Mouse (Mus musculus): ENCODE measurements around the gene Dgcr8. TPM values are rescaled to one million over a fixed set of nuclear protein-coding genes. Genes with fewer than 3 reads are reported as not detected.

Gene Dgcr8
- polyA plus RNA-seq, 1 experiment from 2014 or later = 20.3 TPM

- no peaks in the 10 kb centered on the region for H3K27me3 ChIP-seq (ENCODE audit: control insufficient read depth, insufficient read depth, low read length)
- peak overlapping the region; percentile 94 for H3K4me3 ChIP-seq (ENCODE audit: low read length)
- peak overlapping the region; percentile 97 for H3K9ac ChIP-seq (ENCODE audit: low read length)
- peak overlapping the region; percentile 73 for H3K4me2 ChIP-seq (ENCODE audit: low read depth, low read length)
- under 1% methylated on average over 33 of the region's 33 CpGs for WGBS
- ATAC-seq (replicated peaks; ENCODE audit: extremely low read depth, insufficient read depth, low FRiP score) = no peak
- no peaks in the 10 kb centered on the region for H3K9me3 ChIP-seq (replicated peaks; ENCODE audit: control insufficient read depth, low read length)
- peaks cover 53% of the 10 kb centered on the region for H3K36me3 ChIP-seq (ENCODE audit: control insufficient read depth, insufficient read depth)
- H3K27ac ChIP-seq (ENCODE audit: low read length) = peak overlapping the region; percentile 89
- H3K4me1 ChIP-seq (ENCODE audit: control insufficient read depth, insufficient read depth, low read length) = peaks cover 26% of the 10 kb centered on the region
These were observed 41.3 kb downstream of the Dgcr8 start for GRCm38 (mm10) chr16:18247521-18248399.

- no peak for ATAC-seq (replicated peaks; ENCODE audit: extremely low read depth, insufficient read depth, low FRiP score)
- H3K27ac ChIP-seq (ENCODE audit: low read length) = no peak overlapping the region
- peaks cover 63% of the 10 kb centered on the region for H3K36me3 ChIP-seq (ENCODE audit: control insufficient read depth, insufficient read depth)
- 94% methylated on average over 10 of the region's 10 CpGs for WGBS
- H3K9ac ChIP-seq (ENCODE audit: low read length) = no peak overlapping the region
- no peaks in the 10 kb centered on the region for H3K9me3 ChIP-seq (replicated peaks; ENCODE audit: control insufficient read depth, low read length)
- H3K4me2 ChIP-seq (ENCODE audit: low read depth, low read length) = no peak overlapping the region
- no peak overlapping the region for H3K4me3 ChIP-seq (ENCODE audit: low read length)
- H3K4me1 ChIP-seq (ENCODE audit: control insufficient read depth, insufficient read depth, low read length) = no peaks in the 10 kb centered on the region
- no peaks in the 10 kb centered on the region for H3K27me3 ChIP-seq (ENCODE audit: control insufficient read depth, insufficient read depth, low read length)
These were observed 47.5 kb downstream of the Dgcr8 start for GRCm38 (mm10) chr16:18241581-18241980.

GRCm38 (mm10) chr16:18236676-18237501 lies 52.2 kb downstream of the Dgcr8 start:
- peaks cover 22% of the 10 kb centered on the region for H3K36me3 ChIP-seq (ENCODE audit: control insufficient read depth, insufficient read depth)
- H3K9ac ChIP-seq (ENCODE audit: low read length) = peak overlapping the region; percentile 95; the same call in 1 of the 2 replicates
- H3K4me1 ChIP-seq (ENCODE audit: control insufficient read depth, insufficient read depth, low read length) = peaks cover 24% of the 10 kb centered on the region
- no peak for ATAC-seq (replicated peaks; ENCODE audit: extremely low read depth, insufficient read depth, low FRiP score)
- H3K4me3 ChIP-seq (ENCODE audit: low read length) = no peak overlapping the region
- WGBS = 77% methylated on average over 7 of the region's 7 CpGs
- no peaks in the 10 kb centered on the region for H3K27me3 ChIP-seq (ENCODE audit: control insufficient read depth, insufficient read depth, low read length)
- H3K4me2 ChIP-seq (ENCODE audit: low read depth, low read length) = no peak overlapping the region
- H3K27ac ChIP-seq (ENCODE audit: low read length) = peak overlapping the region; percentile 96; the same call in 1 of the 2 replicates
- no peaks in the 10 kb centered on the region for H3K9me3 ChIP-seq (replicated peaks; ENCODE audit: control insufficient read depth, low read length)

- Histone ChIP-seq H3K9ac (ENCODE audit: low read length) (peak overlapping the region; percentile 95), H3K27ac (ENCODE audit: low read length) (peak overlapping the region; percentile 96), H3K9me3 (replicated peaks; ENCODE audit: control insufficient read depth, low read length) (no peaks in the 10 kb centered on the region), H3K36me3 (ENCODE audit: control insufficient read depth, insufficient read depth) (peaks cover 13% of the 10 kb centered on the region), H3K27me3 (ENCODE audit: control insufficient read depth, insufficient read depth, low read length) (no peaks in the 10 kb centered on the region), H3K4me3 (ENCODE audit: low read length) (peak overlapping the region; percentile 94), H3K4me2 (ENCODE audit: low read depth, low read length) (peak overlapping the region; percentile 82), H3K4me1 (ENCODE audit: control insufficient read depth, insufficient read depth, low read length) (peaks cover 38% of the 10 kb centered on the region)
- WGBS = 3% methylated on average over 19 of the region's 19 CpGs
- peak; percentile 63 for ATAC-seq (replicated peaks; ENCODE audit: extremely low read depth, insufficient read depth, low FRiP score)
These were observed 53.5 kb downstream of the Dgcr8 start for GRCm38 (mm10) chr16:18235389-18236065.

GRCm38 (mm10) chr16:18234671-18235388 lies 54.2 kb downstream of the Dgcr8 start, which contains the start of gene Zdhhc8:
TSS of gene Zdhhc8 (minus strand) at chr16:18235136.
- peak within 1 kb of the TSS; percentile 94 for H3K4me3 ChIP-seq (ENCODE audit: low read length)
- peaks cover 44% of the 10 kb centered on the region for H3K4me1 ChIP-seq (ENCODE audit: control insufficient read depth, insufficient read depth, low read length)
- peak within 1 kb of the TSS; percentile 82 for H3K4me2 ChIP-seq (ENCODE audit: low read depth, low read length)
- H3K36me3 ChIP-seq (ENCODE audit: control insufficient read depth, insufficient read depth) = peaks cover 10% of the 10 kb centered on the region
- WGBS = under 1% methylated on average over 67 of the region's 79 CpGs
- no peaks in the 10 kb centered on the region for H3K27me3 ChIP-seq (ENCODE audit: control insufficient read depth, insufficient read depth, low read length)
- H3K27ac ChIP-seq (ENCODE audit: low read length) = peak within 1 kb of the TSS; percentile 96
- ATAC-seq (replicated peaks; ENCODE audit: extremely low read depth, insufficient read depth, low FRiP score) = peak; percentile 76
- peak within 1 kb of the TSS; percentile 95 for H3K9ac ChIP-seq (ENCODE audit: low read length)
- H3K9me3 ChIP-seq (replicated peaks; ENCODE audit: control insufficient read depth, low read length) = no peaks in the 10 kb centered on the region

- H3K9ac ChIP-seq (ENCODE audit: low read length) = peak overlapping the region; percentile 95
- H3K9me3 ChIP-seq (replicated peaks; ENCODE audit: control insufficient read depth, low read length) = no peaks in the 10 kb centered on the region
- H3K4me3 ChIP-seq (ENCODE audit: low read length) = peak overlapping the region; percentile 94
- H3K36me3 ChIP-seq (ENCODE audit: control insufficient read depth, insufficient read depth) = peaks cover 5% of the 10 kb centered on the region
- 13% methylated on average over 13 of the region's 13 CpGs for WGBS
- no peak for ATAC-seq (replicated peaks; ENCODE audit: extremely low read depth, insufficient read depth, low FRiP score)
- H3K4me2 ChIP-seq (ENCODE audit: low read depth, low read length) = peak overlapping the region; percentile 82
- H3K4me1 ChIP-seq (ENCODE audit: control insufficient read depth, insufficient read depth, low read length) = peaks cover 51% of the 10 kb centered on the region
- H3K27me3 ChIP-seq (ENCODE audit: control insufficient read depth, insufficient read depth, low read length) = no peaks in the 10 kb centered on the region
- H3K27ac ChIP-seq (ENCODE audit: low read length) = peak overlapping the region; percentile 96
These were observed 55.0 kb downstream of the Dgcr8 start for GRCm38 (mm10) chr16:18233919-18234670.

GRCm38 (mm10) chr16:18233451-18233850 lies 55.6 kb downstream of the Dgcr8 start:
- no peaks in the 10 kb centered on the region for H3K27me3 ChIP-seq (ENCODE audit: control insufficient read depth, insufficient read depth, low read length)
- peak overlapping the region; percentile 82 for H3K4me2 ChIP-seq (ENCODE audit: low read depth, low read length)
- no peaks in the 10 kb centered on the region for H3K9me3 ChIP-seq (replicated peaks; ENCODE audit: control insufficient read depth, low read length)
- ATAC-seq (replicated peaks; ENCODE audit: extremely low read depth, insufficient read depth, low FRiP score) = no peak
- peak overlapping the region; percentile 94; the same call in 1 of the 2 replicates for H3K4me3 ChIP-seq (ENCODE audit: low read length)
- peak overlapping the region; percentile 95 for H3K9ac ChIP-seq (ENCODE audit: low read length)
- H3K27ac ChIP-seq (ENCODE audit: low read length) = peak overlapping the region; percentile 2; the same call in 1 of the 2 replicates
- H3K4me1 ChIP-seq (ENCODE audit: control insufficient read depth, insufficient read depth, low read length) = peaks cover 57% of the 10 kb centered on the region
- WGBS = 31% methylated on average over 1 of the region's 1 CpGs
- peaks cover under 1% of the 10 kb centered on the region for H3K36me3 ChIP-seq (ENCODE audit: control insufficient read depth, insufficient read depth)

All from heart, embryonic 16.5 days (tissue).